Mouse (Mus musculus) spleen, adult 12 weeks (tissue): ENCODE data around the gene Tomm22.
A peak's percentile ranks its signal among the peaks of the same experiment; 100 is the strongest.
"Not testable (repeated sequence)": the region's sequence is repeated elsewhere in the genome, so short reads cannot be mapped to it uniquely, and the experiment has no call there.

Experiments used
- DNase-seq: peaks from one replicate; pipeline ENCODE4 v3.0.0; 2022; ENCODE audit warnings: low spot score

Gene Tomm22

DNA sequence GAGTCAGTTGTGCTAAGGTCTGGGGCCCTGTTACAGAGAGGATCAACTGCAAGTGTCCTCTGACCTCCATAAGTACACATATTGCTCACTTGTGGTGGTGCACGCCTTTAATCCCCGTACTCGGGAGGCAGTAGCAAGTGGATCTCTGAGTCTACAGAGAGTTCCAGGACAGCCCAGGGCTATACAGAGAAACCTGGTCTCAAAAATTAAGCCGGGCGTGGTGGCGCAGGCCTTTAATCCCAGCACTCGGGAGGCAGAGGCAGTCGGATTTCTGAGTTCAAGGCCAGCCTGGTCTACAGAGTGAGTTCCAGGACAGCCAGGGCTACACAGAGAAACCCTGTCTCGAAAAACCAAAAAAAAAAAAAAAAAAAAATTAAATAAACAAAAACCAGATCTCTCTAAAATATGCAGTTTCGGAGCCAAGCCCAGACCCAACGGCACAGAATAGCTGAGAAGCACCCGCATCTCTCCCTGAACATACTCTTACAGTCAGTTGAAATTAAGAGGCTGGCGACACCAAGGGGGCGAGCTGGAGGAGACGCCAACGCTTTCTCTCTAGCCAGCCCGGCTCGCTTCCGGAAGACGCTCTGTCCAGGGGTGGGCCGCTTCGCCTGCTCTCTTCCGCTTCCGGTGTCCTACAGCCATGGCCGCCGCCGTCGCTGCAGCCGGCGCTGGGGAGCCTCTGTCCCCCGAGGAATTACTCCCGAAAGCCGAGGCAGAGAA is at the start of gene Tomm22:
TSS of gene Tomm22 (plus strand) at position 613 of the 723 bp plus-strand sequence.
- DNase-seq, result peak; percentile 83

DNA sequence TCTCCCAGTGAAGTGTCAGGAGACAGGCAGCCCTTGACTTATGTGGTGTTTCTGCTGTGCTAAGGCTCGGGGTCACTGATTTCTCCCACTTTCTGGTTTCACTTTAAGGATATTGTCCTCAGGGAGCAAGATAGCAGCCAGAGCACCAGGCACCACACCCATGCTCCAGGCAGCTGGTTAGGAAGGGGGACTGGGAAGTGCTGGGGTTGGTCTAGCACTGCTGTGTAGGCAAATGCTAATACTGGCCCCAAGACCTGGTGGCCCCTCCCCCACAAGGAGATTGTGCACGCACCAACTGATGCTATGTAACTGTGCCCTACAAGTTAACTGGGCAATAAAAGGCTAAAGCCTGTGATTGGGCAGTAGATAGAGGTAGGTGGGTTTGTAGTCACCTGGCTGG is 40.2 kb upstream of the Tomm22 start:
- DNase-seq, result no peak

DNA sequence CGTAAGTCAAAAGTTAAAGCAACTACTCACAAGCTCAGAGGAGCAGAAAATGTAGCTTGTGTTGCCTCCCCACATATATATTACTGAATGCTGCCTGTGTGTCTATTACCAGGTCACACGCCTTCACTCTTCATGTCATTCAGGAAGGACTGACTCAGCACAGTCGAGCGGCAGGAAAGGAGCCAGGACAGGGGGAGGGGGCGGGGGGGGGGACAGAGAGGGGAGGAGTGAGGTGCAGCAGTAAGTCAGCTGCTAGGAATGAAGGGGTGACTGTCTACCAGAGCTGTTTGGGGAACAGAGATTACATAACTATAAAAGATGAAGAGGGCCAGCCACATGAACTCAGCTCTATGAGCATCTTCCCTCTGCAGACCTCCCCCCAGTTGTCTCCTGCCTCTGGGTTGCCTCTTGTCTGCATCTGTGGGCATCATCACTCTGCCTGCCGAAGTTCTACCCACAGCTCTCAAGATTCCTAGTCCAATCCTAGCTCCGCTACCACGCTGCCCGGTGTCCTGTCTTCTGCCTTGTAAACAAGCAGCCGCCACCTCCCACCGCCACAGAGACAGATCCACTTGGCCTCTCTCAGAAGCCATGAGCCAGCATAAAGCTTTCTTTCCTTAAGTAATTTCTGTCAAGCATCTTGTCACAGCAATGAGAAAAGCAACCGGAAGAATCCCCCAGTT is 29.4 kb upstream of the Tomm22 start:
- DNase-seq, result no peak

DNA sequence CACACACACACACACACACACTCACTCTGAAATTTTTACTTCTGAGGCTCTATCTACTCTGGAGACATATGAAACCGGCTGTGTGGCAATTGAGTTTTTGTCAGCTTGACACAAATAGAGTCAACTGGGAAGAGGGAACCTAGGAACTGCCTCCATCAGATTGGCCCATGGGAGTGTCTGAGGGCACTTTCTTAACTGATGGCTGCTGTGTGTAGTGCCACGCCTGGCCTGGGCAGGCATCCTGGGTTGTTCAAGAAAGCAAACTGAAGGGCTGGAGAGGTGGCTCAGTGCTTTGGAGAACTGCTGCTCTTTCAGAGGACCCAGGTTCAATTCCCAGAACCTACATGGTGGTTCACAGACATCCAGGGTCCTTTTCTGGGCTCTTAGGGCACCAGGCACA is 25.2 kb upstream of the Tomm22 start:
- no peak for DNase-seq

DNA sequence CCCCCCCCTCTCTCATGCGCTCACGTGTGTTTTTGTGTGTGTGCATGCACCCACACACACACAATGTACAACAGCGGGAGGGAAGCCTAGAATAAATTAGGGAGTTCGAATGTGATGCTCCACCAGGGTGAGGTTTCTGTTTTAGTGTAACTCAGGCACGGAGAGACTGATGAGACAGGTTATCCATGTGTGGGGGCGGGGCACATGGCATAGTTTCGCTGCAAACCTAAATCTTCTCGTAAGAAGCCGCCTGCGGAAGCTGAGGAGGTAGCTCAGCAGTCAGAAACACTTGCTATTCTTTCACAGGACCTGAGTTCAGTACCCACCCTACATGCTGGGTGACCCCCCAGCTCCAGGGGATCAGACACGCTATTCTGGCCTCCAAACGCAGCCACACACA is 22.5 kb upstream of the Tomm22 start:
- DNase-seq, result no peak

DNA sequence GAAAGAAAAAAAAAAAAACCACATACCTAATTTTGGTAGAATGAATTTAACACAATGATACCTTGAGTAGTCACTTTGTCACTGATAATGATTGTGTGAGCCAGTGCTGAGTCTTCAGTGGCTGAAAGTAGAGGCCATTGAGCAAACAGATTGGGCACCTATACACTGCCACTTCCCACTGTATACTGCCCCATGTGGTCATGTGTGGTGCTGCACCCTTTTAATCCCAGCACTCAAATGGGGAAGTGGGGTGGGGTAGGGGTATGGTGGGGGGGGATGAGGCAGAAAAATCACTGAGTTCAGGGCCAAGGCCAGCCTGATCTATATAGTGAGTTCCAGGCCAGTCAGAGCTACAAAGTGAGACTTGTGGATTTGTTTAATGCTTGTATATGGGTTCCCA is 20.1 kb upstream of the Tomm22 start:
- peak; percentile 31 for DNase-seq

DNA sequence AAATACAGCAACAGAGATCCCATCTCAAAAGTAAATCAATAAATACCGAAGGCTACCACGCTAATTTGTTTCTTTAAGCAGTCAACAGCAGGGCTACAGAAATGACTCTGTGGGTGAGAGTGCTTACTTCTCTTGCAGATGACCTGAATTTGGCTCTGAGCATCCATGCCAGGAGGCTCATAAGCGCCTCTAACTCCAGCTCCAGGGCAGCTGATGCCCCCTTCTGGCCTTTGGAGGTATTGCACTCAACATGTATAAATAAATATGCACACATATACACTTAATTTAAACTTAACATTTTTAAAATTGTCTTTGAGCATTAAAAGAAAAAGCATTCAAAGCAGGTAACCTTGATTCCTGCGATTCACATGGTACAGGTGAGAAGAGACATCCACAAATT is 19.2 kb upstream of the Tomm22 start:
- DNase-seq, result no peak

DNA sequence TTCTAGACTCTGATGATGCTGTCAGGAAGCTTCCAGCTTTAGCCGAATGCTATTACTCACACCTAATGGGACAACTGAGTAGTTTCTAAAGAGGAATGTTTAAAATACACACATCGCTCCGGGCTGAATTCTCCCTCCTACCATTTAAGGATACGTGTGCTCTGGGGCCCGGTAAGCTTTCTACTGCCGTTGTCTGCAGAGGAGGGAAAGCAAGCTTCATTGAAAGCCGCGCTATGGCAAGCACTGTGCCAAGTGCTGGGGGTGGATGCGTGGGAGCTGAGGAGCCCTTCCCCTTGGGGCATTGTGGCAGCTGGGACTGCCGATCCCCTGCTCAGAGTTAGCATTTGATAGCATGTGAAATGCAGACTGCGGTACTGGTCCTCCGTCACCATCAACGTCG is 14.2 kb upstream of the Tomm22 start:
- no peak for DNase-seq

DNA sequence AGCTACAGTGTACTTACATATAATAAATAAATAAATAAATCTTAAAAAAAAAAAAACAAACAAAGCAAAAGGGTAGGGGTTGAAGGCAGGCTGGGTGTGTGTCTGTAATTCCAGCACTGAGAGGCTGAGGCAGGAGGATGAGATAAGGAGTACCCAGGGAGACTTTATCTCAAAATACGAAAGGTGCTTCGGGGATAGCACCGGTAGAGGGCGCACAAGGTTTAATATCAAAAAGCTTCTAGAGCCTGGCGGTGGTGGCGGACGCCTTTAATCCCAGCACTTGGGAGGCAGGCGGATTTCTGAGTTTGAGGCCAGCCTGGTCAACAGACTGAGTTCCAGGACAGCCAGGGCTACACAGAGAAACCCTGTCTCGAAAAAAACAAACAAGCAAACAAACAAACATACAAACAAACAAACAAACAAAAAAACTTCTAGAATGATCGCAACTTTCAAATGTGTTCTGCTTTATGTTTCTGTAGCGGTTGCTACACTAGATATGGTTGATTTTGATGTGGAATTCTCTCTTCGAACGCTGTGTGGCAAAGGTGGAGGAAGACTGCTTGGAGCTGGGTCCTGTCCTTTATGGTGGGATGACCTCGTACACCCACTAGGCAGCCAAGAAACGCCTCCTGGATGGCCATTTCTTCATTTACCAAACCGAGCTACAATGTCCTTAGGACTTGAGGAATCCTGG is 12.7 kb upstream of the Tomm22 start:
- peak; percentile 85 for DNase-seq

DNA sequence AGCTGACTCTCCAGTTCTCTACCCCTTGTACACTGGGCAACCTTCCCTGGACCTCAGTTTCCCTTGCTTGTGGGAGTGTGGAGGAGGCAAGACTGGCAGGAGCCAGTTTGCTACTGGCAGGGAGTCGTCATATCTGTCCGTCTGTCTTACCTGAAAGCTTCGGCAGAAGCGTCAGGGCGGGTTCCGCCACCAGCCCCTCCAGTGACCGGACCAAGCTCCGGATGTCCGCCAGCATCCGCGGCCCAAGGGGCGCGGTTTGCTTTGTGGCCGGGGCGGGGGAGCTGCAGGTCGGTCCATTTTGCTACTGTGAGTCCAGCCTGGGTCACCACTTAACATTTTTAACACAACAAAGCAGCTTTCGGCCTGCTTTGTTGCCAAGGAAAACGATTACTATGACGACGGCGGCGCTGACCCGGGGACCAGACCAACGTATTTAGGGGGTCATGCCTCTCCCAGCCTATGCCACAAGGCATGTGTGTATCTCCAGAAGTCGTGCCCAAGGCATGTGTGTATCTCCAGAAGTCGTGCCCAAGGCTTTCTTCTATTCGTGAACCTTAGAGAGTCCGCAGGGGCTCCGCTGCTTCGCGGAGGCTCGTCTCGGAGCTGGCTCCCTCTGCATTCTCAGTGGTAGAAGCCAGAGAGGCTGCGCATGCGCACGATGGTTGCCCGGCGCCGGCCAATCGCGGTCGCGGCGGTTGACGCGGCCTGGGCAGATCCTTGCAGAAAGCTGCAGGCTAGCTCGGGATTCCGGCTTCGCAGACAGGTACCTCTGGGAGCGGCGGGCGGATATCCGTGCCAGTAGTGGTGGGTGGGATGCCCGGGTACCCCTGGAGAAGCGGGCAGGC is 11.9 kb upstream of the Tomm22 start, which contains the start of the genes Fam227a and Cby1:
TSS of gene Fam227a (minus strand) at position 426 of the 845 bp plus-strand sequence.
TSS of gene Cby1 (plus strand) at position 669 of the 845 bp plus-strand sequence.
- peak; percentile 96 for DNase-seq

DNA sequence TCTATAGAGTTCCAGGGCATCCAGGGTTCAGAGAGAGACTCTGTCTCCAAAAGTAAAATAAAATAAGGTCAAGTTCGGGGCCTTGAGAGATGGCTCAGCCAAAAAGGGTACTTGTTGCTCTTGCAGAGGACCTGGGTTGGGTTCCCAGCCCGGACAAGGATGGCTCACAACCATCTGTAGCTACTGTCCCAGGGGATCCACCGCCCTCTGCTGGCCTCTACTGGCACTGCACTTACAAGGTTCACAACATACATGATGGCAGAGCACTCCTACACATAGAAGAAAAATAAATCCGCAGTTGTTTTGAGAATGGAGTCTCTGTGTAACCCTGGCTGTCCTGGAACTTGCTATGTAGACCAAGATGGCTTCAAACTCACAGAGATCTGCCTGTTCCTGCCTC is 8.8 kb upstream of the Tomm22 start:
- DNase-seq, result peak; percentile 56

DNA sequence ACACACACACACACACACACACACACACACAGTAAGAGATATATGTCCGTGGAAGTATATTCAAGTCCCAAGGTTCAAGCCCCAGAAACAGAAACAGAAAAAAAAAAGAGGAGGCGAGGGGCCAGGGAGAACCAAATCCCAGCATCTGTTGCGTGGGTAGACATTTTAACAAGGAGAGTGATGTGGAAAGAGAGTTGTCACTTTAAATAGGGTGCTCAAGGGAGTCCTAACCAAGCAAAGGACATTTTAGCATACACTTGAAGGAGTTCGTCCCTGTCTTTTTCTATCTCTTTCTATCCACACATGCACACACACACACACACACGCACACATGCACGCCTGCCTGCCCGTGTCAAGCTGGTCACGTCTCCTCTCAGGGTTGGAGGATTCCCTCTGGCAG is 6.0 kb upstream of the Tomm22 start:
- DNase-seq, result no peak

DNA sequence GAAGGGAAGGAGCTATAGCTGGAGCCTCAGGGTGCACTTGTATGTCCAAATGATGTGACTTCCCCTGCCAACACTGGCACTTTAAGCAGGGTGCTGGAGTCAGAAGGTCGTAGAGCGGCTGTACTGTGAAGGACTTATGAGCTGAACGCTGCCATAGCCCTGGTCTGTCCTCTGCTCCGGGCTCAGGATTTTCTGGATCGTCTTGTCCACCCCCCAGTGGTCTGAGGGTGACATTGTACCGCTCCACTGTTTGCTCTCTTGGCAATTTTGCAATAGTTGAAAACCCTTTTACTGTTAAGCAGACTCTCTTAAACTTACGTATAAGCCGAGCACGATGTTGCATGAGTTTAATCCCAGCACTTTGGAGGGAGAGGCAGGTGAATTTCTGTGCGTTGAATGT is 1.5 kb upstream of the Tomm22 start:
- no peak for DNase-seq

DNA sequence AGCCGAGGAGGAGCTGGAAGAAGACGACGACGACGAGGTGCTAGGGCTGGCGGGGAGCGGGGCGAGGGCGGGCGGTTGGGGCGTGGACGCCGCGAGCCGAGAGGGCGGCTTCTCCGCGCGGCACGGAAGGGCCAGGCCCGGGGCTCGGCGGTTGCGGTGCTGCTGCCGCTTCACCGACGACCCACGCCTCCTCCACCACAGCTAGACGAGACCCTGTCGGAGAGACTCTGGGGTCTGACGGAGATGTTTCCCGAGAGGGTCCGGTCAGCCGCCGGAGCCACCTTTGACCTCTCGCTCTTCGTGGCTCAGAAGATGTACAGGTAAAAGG is 275 bp downstream of the Tomm22 start:
- DNase-seq, result no peak

DNA sequence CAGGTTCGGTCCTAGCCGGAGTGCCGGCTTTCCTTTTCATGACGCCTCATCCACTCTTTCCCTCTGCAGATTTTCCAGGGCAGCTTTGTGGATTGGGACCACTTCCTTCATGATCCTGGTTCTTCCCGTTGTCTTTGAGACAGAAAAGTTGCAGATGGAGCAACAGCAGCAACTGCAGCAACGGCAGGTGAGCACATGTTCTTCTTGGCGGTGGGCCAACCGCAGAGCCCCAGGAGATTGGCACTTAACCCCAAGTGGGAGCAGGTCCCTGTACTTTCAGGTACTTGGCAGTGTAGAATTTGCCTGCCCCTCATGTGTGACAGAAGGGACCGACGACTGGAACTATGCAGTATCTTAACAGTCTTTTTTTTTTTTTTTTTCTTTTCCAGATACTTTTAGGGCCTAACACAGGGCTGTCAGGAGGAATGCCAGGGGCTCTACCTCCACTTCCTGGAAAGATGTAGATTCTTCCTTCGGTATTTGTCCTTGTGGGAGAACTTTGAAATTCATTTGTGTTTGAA is 1.2 kb downstream of the Tomm22 start:
- DNase-seq, result not testable (repeated sequence)

DNA sequence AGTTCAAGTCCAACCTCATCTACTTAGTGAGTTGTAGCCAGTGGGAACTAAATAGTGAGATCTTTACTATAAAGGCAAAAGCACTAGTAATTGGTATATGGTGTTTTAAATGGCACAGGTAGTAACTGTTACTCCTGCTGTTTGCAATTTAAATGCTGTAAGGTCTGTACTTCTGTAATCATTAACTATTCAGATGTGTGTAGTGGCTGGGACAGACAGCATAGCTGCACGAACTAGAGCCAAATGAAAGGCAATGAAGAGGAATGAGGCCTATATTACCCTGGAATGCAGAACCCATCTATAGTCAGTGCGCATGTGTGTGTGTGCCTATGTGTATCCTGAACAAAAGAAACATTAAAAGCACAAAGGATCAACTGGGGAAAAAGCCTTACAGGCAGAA is 7.3 kb downstream of the Tomm22 start:
- DNase-seq, result no peak

DNA sequence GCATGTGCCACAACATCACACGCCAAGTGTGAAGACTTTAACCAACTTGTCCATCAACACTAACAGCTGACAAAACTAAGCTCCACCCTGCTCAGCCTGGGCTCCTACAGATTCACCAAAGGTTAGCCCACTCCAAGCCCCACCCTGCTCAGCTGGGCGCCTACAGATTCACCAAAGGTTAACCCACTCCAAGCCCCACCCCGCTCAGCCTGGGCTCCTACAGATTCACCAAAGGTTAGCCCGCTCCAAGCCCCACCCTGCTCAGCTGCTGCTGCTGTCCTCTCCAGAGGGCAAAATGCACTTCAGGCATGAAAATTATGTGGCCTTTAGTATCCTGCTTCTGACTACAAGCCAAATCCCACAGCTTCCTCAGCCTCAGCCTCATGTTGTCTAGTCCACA is 11.3 kb downstream of the Tomm22 start:
- DNase-seq, result no peak

DNA sequence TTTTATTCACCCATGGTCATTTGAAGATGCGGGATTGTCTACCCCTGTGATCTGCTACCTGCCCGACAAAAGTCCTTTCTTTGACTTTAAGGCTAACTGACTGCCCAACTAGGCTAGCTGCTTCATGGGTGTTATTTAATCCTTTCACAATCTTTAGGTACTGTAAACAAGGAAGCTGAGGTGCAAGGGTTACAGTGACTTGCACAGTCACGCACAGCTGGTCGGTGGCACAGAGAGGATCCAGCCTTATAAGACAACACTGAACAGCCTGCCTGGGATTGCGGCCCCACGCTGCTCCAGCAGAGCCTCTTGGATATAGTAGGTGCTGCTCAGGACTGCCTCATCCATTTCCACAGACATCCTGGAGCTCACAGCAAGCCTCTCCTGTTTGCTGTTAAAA is 12.5 kb downstream of the Tomm22 start:
- no peak for DNase-seq

DNA sequence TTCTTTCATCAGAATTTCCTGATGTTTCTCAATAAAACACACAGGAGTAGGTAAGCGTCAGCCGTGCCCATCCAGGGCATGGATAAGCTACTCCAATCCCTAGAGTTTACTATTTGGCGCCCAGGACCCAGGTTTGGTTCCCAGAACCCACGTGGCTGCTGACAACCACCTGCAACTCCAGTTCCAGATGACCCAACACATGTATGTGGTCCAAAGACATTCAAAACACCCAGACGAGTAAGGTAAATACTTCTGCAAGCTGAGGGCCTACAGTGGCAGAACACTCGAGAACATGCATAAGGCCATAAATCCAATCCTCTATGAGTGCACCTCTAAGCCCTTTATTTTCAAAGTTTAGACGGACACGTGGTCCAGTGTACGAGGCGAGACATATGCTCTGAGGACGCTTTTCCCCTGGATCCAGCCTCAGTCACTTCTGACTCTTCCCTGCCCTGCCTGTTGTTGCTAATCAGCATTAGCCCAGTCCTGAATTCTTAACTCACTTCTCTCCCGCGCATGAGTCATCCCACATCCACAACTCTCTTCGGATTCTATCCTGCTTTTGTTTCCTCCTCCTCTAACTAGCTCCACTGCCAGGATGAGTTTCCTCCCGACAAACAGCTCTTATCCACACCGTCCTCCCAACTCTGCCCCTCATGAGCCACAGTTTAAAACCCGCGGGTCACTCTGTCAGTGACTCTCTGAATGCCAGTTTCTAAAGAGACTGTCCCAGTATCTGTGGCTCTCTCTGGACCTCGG is 13.2 kb downstream of the Tomm22 start:
- no peak for DNase-seq

DNA sequence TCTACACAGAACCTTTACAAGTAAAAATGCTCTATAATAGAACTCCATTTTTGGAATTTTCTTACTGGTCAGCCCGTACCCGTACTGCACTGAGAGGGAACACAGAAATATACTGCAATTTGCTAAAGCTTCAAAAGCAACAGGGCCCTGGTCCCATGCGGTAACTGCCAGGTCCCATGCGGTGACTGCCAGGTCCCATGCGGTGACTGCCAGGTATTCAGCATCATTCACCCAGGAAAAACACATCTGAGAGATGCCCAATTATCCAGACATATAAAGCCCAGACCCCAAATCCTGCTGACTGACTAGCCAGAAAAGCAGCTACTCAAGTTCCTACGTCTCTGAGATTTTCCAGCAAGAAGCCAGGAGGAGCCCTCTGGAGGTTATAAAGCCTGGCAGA is 14.0 kb downstream of the Tomm22 start:
- no peak for DNase-seq

DNA sequence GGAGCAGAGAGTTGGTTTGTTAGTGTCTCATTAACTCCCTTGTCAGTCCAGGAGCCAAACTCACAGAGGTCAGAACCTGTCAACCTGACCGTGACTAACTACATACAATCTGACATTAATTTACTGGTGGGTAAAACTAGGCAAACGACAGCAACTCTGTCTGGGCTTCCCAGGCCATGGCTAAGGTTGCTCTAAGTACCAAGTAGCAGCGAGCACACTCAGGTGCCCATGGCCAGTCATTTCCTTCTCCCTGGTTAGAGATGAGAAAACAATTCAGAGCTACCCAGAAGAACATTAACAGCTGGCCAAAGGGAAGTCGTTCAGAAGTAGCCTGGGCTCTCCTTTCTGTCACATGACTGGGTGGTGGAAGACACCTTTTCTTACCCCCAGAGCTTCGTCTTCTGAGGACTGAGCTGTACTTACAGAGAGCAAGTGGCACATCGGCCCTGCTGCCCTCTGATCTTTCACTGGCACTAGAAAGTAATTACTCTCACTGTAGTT is 14.5 kb downstream of the Tomm22 start:
- DNase-seq, result no peak
